Mouse (Mus musculus): ENCODE results near the gene Nupr1.

Nupr1 gene

GRCm38 (mm10) chr7:126644345-126644744, 13.7 kb upstream of the Nupr1 start:
- DNase-seq (ENCODE audit: low read depth, low spot score) = no peak

GRCm38 (mm10) chr7:126643244-126643617, 12.6 kb upstream of the Nupr1 start:
- DNase-seq (ENCODE audit: low read depth, low spot score) = peak; percentile 63

GRCm38 (mm10) chr7:126642545-126643243, 12.0 kb upstream of the Nupr1 start:
- DNase-seq (ENCODE audit: low read depth, low spot score) = no peak

- DNase-seq (ENCODE audit: low read depth, low spot score) = peak; percentile 66
Measured at GRCm38 (mm10) chr7:126636733-126637520, 6.3 kb upstream of the Nupr1 start.

GRCm38 (mm10) chr7:126635375-126635774, 4.7 kb upstream of the Nupr1 start:
- no peak for DNase-seq (ENCODE audit: low read depth, low spot score)

GRCm38 (mm10) chr7:126632478-126632877, 1.8 kb upstream of the Nupr1 start:
- DNase-seq (ENCODE audit: low read depth, low spot score) = no peak

- no peak for DNase-seq (ENCODE audit: low read depth, low spot score)
Measured at GRCm38 (mm10) chr7:126629915-126630314, 746 bp downstream of the Nupr1 start.

- DNase-seq (ENCODE audit: low read depth, low spot score) = no peak
Measured at GRCm38 (mm10) chr7:126628111-126628510, 2.5 kb downstream of the Nupr1 start.

GRCm38 (mm10) chr7:126625807-126626600, 4.7 kb downstream of the Nupr1 start:
- DNase-seq (ENCODE audit: low read depth, low spot score) = no peak

GRCm38 (mm10) chr7:126625369-126625768, 5.3 kb downstream of the Nupr1 start:
- DNase-seq (ENCODE audit: low read depth, low spot score) = no peak

GRCm38 (mm10) chr7:126624774-126625173, 5.9 kb downstream of the Nupr1 start:
- DNase-seq (ENCODE audit: low read depth, low spot score) = no peak

GRCm38 (mm10) chr7:126623381-126623780, 7.3 kb downstream of the Nupr1 start:
- no peak for DNase-seq (ENCODE audit: low read depth, low spot score)

- no peak for DNase-seq (ENCODE audit: low read depth, low spot score)
Measured at GRCm38 (mm10) chr7:126621452-126622359, 9.0 kb downstream of the Nupr1 start.

- peak; percentile 65 for DNase-seq (ENCODE audit: low read depth, low spot score)
Measured at GRCm38 (mm10) chr7:126619559-126620275, 10.9 kb downstream of the Nupr1 start.

- DNase-seq (ENCODE audit: low read depth, low spot score) = no peak
Measured at GRCm38 (mm10) chr7:126616707-126617106, 14.0 kb downstream of the Nupr1 start.

GRCm38 (mm10) chr7:126612736-126613135, 17.9 kb downstream of the Nupr1 start:
- no peak for DNase-seq (ENCODE audit: low read depth, low spot score)

- DNase-seq (ENCODE audit: low read depth, low spot score) = no peak
Measured at GRCm38 (mm10) chr7:126607796-126608195, 22.9 kb downstream of the Nupr1 start.

GRCm38 (mm10) chr7:126607064-126607463, 23.6 kb downstream of the Nupr1 start:
- no peak for DNase-seq (ENCODE audit: low read depth, low spot score)

GRCm38 (mm10) chr7:126606611-126607010, 24.1 kb downstream of the Nupr1 start:
- DNase-seq (ENCODE audit: low read depth, low spot score) = peak; percentile 45

- no peak for DNase-seq (ENCODE audit: low read depth, low spot score)
Measured at GRCm38 (mm10) chr7:126602650-126603049, 28.0 kb downstream of the Nupr1 start.
